Mouse (Mus musculus): ENCODE data around the gene Spock1.

Spock1 gene

GRCm38 (mm10) chr13:57796951-57797692 is 111.0 kb downstream of the Spock1 start:
- DNase-seq, result no peak

- DNase-seq, result no peak
Observed at GRCm38 (mm10) chr13:57793643-57794240, 114.4 kb downstream of the Spock1 start.

- DNase-seq, result no peak
Observed at GRCm38 (mm10) chr13:57789796-57790195, 118.3 kb downstream of the Spock1 start.

GRCm38 (mm10) chr13:57788299-57788698 is 119.8 kb downstream of the Spock1 start:
- DNase-seq, result no peak

- DNase-seq, result no peak
Observed at GRCm38 (mm10) chr13:57786278-57786677, 121.9 kb downstream of the Spock1 start.

GRCm38 (mm10) chr13:57782975-57783374 is 125.2 kb downstream of the Spock1 start:
- peak; percentile 8 for DNase-seq

GRCm38 (mm10) chr13:57782107-57782561 is 126.0 kb downstream of the Spock1 start:
- DNase-seq, result no peak

- no peak for DNase-seq
Observed at GRCm38 (mm10) chr13:57779146-57779545, 129.0 kb downstream of the Spock1 start.

GRCm38 (mm10) chr13:57778524-57778923 is 129.6 kb downstream of the Spock1 start:
- no peak for DNase-seq

GRCm38 (mm10) chr13:57771998-57772397 is 136.1 kb downstream of the Spock1 start:
- DNase-seq, result no peak

- DNase-seq, result peak; percentile 39
Observed at GRCm38 (mm10) chr13:57766721-57767120, 141.4 kb downstream of the Spock1 start.

GRCm38 (mm10) chr13:57761122-57761521 is 147.0 kb downstream of the Spock1 start:
- DNase-seq, result no peak

GRCm38 (mm10) chr13:57760618-57761017 is 147.5 kb downstream of the Spock1 start:
- DNase-seq, result no peak

GRCm38 (mm10) chr13:57756316-57756715 is 151.8 kb downstream of the Spock1 start:
- no peak for DNase-seq

GRCm38 (mm10) chr13:57750831-57751230 is 157.3 kb downstream of the Spock1 start:
- DNase-seq, result no peak

GRCm38 (mm10) chr13:57744667-57745066 is 163.5 kb downstream of the Spock1 start:
- DNase-seq, result no peak

GRCm38 (mm10) chr13:57741186-57741585 is 166.9 kb downstream of the Spock1 start:
- DNase-seq, result no peak

- no peak for DNase-seq
Observed at GRCm38 (mm10) chr13:57740473-57740872, 167.7 kb downstream of the Spock1 start.

GRCm38 (mm10) chr13:57736060-57736459 is 172.1 kb downstream of the Spock1 start:
- no peak for DNase-seq

- no peak for DNase-seq
Observed at GRCm38 (mm10) chr13:57734549-57734948, 173.6 kb downstream of the Spock1 start.

GRCm38 (mm10) chr13:57733521-57733920 is 174.6 kb downstream of the Spock1 start:
- no peak for DNase-seq

- DNase-seq, result no peak
Observed at GRCm38 (mm10) chr13:57732251-57732650, 175.9 kb downstream of the Spock1 start.

- DNase-seq, result no peak
Observed at GRCm38 (mm10) chr13:57727716-57728115, 180.4 kb downstream of the Spock1 start.

- no peak for DNase-seq
Observed at GRCm38 (mm10) chr13:57726654-57727053, 181.5 kb downstream of the Spock1 start.
